Mouse (Mus musculus) kidney, adult 2 months (tissue): ENCODE measurements around the gene Slfnl1.

Experiments used
- CTCF ChIP-seq: fragments of 200-500 bp; conservative IDR thresholded peaks from 2 replicates; pipeline ENCODE4 v1.5.1; 2011; ENCODE audit warnings: low read depth, mild to moderate bottlenecking, control low read depth, low read length, moderate library complexity, mixed read lengths; ENCODE audit not compliant: insufficient read depth, insufficient read length
- POLR2A ChIP-seq: fragments of 200-500 bp; IDR thresholded peaks from one replicate; pipeline ENCODE4 v1.6.1; 2011; ENCODE audit warnings: low read depth, low read length, control low read depth

DNA sequence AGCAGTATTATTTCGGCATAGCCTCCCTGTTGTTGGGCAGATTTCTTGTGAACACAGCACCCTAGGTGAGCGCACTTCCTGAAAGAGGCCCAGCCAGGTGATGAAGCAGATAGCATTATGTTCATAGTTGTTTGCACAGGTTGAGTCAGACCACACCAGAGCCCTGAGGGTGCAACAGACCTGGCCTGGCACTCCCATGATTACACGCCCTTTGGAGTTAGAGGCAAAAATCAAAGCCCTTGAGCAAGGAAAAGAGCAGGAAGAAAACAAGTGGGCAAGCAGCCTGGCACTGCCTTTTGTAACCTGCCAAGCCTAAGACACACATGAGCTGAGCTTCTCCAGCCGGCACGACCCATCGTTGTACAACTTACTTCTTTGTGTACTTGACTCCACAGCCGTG, 15.5 kb upstream of the Slfnl1 start:
- TF ChIP-seq CTCF (no peak), POLR2A (no peak)
